Mouse (Mus musculus) stomach, postnatal 0 days (tissue): ENCODE measurements around the gene Bcor.

Experiments used
- CTCF ChIP-seq: IDR thresholded peaks from 2 replicates; pipeline ENCODE4 v1.5.1; 2016; ENCODE audit warnings: antibody characterized with exemption, low read depth, mild to moderate bottlenecking, moderate library complexity
- EP300 ChIP-seq: optimal IDR thresholded peaks from 2 replicates; pipeline ENCODE3; 2016; ENCODE audit warnings: antibody characterized with exemption

DNA sequence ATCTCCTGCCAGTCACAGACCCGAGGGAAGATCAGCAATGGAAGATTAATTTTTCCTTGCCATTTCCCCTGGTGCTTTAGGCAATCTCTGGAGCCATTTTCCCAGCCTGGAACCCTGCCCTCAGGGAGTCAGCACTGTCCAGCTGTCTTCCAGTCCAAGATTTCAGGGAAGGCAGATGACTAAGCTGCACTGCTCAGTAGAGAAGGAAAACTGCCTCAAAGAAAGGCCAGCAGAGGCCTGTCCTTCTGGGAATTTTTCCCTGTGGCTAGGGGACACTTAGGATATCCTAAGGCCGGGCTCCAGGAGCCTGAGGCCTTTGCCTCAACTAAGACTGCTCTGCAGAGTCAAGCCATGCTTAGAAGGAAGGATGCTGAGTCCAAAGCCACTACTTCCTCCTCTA, 32.2 kb upstream of the Bcor start:
- TF ChIP-seq CTCF (no peak), EP300 (no peak)
